Mouse (Mus musculus): ENCODE results near the gene Gdf10. TPM values are rescaled to one million over a fixed set of nuclear protein-coding genes. Genes with fewer than 3 reads are reported as not detected.

Gdf10 gene
- total RNA-seq (2021) (10 to 100 TPM; 11.2 to 24.6 TPM), polyA plus RNA-seq (2012; rRNA removed) (50.5 and 52.1 TPM in 2 replicates)
- long read RNA-seq, full-length matches to known transcripts: 29 of 31 reads
- long read RNA-seq, partial matches to known transcripts: 2 of 31 reads
- long read RNA-seq, other reads (novel, unspliced or antisense): 0 of 31 reads

DNA sequence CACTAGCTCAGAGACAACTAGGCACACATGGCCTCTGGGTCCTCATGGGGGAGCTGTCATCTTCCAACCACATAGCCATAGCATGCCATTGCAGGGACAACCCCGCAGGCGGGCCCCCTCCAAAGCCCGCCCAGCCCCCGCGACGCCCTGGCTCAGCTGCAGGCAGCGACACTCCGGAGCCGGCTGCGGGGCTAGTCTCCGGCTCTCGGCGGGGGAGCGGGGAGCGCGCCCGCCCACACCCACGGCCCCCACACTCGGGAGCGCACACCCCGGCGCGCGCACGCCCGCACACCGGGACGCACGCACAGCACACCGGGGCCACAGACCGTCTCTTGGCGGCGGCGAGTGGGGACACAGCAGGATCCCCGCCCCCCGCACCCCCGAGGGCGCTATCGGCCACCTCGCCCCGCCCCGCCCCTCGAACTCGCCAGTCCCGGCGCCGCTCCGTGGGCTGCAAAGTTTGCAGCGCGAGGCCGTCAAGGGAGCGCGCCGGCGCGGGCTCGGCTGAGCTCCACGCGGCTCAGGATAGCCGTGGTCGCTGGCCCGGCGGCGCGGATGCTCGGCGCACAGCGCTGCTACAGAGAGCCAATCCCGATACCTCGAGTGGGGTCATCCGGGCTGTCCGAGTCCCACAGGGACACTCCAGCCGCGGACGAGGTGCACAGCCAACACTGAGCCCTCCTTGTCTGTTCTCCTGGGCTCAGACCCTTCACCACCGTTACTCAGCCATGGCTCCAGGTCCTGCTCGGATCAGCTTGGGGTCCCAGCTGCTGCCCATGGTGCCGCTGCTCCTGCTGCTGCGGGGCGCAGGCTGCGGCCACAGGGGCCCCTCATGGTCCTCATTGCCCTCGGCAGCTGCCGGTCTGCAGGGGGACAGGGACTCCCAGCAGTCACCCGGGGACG is at the start of gene Gdf10:
Gene Gdf10, plus strand, starts transcription at position 420 of the 903 bp plus-strand sequence.
- peak; percentile 53 for DNase-seq

DNA sequence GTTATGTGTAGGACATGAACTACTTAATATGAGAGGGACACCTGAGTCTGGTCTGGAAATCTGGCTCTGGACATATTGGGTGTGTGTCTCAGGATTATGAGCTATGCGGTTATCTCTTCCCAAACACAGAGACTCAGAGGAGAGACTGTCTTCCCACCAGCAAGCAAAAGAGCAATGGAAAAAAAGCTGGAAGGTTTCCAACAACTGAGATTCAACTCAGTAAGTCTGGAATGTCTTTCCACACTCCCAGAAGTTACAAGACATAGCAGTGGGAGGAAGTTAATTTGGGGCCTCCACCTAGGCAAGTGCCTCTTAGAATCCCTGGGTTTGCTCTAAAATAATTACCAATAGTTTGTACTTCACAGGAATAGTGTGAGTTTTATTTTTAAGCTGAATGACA is 44.6 kb upstream of the Gdf10 start:
- DNase-seq: no peak

DNA sequence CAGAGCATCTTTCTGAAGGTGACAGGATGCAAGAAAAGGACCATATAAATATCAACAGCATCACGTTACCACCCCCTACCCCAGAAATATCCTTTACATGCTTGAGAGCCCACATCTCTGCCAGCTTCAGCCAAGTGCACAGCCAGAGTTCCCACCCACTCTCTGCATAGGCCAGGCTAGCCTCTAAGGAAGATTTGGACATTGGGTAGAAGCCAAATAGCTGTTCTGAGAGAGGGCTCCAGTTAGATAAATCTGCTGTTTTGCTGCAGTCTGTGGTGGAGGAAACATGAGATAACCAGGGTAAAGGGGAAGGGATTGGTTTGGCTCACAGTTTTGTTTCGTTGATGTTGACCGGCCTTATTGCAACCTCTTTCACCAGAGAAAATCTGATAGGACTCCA is 43.2 kb upstream of the Gdf10 start:
- no peak for DNase-seq

DNA sequence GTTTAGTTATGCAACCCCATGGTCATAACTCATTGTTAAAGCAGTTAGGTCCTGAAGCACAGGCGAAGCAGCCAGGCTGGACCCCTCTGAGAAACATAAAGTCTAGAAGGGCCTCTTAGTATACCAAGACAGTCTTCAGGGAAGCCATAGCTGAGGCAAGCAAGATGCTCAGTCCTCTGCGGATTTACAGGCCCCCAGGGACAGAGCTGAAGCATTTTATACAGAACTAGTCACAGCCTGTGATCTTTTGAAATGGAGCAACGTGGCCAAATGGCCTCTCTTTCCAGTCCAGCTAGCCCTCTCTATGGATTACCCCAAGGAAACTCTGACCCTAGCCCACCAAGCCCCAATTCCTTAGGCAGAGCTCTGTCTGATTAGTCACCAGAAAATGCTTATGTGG is 41.9 kb upstream of the Gdf10 start:
- no peak for DNase-seq

DNA sequence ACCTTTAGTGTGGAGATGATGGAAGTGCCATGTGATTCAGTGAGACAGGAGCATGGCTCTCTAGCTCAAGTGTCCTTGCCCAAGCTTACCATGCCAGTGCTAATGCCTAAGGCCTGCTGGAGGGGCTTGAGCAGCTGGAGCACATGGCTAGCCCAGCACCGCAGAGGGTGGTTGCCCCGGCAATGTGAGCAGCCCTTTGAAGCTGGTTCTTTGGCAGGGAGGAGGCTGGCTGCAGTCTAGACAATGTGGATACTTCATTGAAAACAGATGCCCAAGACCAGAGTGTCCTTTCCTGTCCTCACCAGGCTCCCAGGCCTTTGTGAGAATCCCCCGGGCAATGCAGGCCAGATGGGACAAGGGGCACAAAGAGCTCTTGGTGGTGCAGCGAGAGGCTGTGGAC is 40.3 kb upstream of the Gdf10 start:
- DNase-seq: no peak

DNA sequence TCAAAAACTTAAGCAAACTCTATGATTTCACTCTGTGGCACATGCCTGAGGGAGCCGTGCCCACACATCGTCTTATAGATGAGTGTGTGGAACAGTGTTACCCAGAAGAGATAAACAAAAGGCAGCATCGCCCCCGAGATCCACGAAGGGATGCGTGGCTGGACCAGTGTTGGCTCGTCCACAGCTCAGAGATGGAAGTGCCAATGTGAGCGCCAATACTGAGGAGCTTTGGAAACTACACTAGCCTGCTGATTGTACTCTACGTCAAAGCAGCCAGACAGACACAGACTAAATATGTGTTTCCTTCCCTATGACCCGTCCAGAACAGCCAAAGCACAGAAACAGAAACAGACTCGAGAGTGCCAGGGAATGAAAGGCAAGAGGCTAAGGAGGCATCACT is 37.9 kb upstream of the Gdf10 start:
- no peak for DNase-seq

DNA sequence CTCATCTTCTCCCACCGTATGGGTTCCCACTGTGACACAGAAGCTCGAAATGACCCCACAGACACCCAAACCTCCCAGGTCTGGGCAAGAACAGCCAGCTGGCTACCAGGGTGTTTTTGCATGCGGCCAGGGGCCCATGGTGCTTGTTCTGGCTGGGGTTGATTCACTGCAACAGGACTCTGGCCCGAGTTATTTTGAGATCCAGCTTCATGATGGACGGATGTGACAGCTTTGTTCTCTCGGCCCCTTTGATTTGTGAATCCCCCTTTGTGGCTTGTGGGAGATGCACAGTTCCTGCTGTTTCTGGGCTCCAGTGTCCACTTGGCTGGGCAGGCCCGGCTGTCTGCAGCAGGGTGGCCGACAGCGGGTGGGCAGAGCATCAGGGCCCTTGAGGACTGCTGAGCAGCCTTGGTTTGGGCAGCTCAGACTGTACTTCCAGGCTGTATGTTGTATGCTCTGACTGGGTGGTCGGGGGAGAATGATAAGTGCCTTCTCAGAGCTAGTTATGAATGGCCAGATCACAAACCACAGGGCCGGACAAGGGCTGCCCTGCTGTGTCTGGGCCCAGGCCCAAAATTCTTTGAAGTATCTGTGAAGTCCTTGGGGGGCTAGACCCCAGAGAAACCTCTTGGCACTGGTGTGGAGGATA is 34.9 kb upstream of the Gdf10 start:
- DNase-seq: no peak

DNA sequence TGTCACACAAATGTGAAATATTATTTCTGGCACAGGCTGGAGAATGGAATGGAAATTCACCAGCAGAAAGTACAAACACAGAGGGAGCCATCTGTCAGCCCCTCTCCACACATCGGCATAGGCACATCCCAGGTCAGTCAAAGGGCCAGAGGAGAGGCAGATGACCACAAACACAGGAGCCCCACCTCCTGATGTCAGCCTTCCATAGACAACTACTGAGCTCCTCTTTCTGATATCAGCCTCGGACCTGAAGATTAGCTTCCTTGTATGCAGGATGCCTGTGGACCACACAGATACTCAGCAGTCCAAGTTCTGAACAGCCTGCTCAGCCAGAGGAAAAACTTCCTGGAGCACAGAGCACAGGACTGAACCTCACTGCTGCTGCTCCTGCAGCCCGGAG is 33.4 kb upstream of the Gdf10 start:
- no peak for DNase-seq

DNA sequence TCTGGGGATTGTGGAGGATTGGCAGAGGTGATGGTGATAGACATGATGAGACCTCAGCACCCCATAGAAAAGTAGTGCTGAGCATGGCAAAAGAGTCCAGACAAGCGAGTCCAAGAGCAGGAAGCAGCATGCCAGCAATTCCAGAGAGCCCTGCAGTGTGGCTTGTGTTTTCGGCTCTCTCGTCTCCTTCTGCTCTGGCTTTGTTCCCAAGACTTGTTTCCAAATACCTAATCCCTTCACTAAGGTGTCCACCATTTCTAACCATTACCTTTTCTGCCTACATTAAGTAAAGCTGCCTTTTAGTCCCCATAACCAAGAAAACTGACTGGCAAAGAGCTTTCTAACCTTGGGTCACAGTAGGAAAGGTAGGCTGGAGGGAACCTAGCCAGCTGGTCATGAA is 31.9 kb upstream of the Gdf10 start:
- DNase-seq: no peak

DNA sequence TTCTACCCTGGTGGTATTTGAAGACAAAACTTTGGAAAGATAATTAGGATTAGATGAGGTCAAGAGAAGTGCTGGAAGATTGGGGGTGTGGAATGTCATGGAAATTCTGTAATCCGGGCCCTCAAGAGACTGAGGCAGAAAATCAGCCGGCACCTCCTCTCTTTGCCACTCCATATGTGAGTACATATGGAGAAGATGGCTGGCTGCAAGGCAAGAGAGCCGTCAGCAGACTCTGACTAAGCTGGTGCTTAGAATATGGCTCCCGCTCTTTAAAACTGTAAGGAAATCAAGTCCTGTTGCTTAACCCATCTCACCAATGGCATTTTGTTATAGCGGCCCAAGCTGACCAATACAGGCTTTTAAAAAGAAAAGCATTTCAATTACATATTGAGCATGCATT is 27.6 kb upstream of the Gdf10 start:
- DNase-seq: no peak

DNA sequence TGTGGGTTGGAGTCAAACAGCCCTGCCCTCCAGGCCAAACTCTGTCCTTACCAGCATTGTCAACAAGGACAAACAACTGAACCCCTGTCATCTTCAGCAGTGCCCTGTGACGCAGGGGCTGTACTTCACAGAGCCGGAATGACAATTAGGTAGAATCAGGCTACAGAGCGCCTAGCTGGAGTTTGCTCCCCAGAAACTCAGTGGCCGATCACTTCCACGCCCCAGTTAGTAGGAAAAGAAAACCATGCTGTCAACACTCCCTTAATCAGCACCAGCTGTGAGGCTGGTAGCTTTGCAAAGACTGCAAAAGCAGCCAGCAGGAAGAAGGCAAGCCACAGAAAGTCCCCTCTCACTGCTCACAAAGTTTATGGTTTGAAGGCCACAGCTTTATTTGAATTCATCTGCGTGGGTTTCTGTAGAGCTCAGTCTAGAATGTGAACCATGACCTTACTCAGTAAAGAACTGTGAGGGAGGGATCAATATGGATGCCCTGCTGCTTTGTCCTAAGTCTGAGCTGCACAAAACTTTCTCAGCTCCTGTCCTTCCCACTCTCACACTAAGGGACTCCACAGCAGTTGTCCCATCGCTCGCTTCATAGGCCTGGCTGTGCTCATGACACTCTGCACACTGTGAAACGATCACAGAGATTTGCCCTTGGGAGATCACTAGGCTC is 26.6 kb upstream of the Gdf10 start:
- DNase-seq: peak; percentile 28

DNA sequence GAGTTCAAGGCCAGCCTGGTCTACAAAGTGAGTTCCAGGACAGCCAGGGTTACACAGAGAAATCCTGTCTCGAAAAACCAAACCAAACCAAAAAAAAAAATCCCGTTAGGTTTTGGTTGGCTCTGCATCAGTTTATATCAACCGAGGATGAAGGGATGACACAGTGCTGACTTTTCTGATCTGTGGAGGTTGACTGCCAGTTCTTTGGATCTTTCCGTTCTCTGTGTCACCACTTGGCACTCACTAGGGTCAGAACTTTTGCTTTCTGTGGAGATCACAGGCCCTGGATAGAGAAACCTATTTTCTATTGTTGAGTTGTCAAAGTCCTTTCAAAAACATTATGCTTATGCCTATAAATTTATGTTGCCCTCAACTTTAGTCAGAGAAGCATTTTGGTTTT is 20.6 kb upstream of the Gdf10 start:
- DNase-seq: no peak

DNA sequence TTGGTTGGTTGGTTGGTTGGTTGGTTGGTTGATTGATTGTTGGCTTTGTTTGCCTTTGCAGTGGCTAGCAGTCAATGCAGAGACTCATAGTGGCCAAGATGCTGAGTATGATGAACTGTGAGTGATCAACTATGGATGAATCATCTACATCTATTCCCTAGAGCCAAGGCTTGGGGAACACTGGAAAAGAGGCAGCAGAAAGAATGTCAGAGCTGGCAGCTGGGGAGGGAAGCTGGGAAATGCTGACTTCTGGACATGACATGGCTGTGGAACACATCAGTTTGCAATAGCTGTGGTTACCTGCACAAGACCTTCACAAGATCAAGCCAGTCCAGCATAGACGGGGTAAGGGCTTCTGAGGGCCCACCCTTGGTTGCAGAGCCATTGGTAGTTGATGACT is 20.2 kb upstream of the Gdf10 start:
- DNase-seq: no peak

DNA sequence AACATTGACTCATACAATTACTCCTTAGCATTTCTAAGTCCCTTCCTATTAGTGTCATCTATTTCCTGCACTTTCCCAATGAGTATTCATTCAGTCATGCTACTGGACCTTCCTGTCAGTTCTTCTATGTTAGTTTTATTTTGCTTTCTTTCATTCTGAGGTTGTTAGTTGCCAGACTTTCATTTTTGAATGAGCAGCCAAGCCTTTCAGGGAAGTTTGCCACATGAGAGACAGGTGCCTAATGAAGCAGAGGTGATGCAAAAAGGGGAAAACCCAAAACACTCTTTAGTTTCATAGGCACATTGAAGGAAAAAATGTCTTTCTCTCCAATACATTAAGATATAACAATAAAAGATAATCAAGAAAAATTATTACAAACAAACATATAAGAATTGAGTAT is 18.5 kb upstream of the Gdf10 start:
- no peak for DNase-seq

DNA sequence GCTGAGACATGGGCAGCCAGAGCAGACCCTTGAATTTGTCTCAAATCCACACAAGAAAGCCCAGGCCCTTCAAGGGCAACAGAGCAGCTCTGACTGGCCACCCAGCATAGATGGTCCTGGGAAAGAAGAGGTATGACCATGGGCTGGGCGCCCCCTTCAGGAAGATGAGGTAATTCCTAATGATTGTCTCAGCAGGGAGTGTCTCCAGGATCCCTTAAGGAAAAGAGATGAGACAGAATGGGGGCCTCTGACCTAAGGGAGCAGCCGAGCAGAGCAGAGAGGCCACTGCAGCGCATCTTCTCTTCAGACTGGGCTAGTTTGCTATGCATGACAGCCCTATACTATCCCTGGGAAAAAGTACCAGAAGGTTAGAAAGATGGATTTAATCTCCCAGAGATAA is 9.7 kb upstream of the Gdf10 start:
- peak; percentile 68 for DNase-seq

DNA sequence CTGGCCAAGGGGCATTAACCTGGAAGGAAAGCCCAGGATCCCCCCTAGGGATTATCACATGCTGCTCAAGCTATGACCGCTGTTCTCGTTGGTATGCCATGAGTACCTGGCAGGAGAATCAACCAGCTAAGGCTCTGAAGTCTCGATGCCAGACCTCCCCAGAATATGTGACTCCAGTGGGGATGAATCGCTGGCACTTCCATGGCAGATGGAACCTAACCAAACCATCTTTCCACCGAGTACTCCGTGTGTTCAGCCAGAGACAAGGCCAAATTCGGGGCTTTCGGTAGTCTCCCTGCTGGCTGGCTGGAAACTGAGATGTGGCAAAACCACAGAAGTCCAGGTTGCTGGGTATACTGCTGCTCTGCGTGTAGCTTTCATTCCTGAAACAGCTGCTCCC is 9.2 kb upstream of the Gdf10 start:
- no peak for DNase-seq

DNA sequence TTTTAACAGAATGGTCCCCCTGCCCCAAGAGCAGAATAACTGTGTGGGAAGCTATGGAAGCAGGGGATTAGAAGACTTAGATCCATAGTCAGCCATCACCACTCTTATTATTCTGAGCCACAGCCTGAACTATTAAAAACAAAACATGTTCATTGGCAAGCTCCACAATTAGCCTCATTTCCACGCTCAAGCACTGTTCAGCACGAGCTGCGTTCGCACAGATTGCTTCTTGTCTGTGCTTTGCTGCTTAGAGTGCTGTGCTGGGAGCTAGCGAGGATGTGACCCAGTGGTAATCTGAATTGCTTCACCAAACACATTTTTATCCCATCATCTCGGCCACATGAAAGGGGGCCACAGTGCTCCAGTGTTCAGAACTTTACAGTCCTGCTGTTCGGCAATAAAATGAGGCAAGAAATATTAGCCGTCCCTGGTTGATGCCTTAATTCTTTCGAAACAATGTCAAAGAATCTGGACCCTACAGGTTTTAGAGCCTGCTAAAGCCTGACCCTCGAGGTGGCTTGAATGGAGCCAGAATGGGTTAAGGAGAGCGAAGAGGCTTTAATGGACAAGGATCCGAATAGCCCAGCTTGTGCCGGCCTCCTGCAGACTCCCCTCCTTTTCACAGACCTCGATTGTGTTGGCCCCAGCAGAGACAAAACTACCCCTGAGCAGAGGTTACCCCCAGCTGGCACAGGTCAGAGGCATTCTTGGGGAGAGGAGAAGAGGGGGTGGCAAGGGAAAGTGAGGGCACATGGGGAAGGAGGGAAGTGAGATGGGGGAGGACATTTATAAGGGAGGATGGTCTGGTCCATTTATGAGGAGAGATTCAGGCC is 2.4 kb upstream of the Gdf10 start:
- no peak for DNase-seq

DNA sequence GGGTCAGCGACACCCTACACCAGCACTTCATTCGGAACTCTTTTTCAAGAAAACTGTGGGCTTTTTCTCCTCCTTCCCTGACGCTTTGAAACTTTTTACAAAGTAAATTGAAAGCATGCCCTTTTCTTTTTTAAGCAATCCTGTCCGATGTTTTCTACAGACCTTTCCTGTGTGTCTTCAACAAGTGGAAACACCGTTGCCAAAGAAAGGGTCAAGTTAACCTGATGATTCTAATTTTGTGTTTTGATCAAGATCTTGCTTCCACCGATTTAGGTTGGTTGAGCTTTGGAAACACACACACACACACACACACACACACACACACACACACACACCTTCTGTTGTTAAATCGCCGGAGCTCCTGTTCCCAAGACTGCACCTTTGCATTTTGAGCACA is 618 bp upstream of the Gdf10 start:
- DNase-seq: no peak

DNA sequence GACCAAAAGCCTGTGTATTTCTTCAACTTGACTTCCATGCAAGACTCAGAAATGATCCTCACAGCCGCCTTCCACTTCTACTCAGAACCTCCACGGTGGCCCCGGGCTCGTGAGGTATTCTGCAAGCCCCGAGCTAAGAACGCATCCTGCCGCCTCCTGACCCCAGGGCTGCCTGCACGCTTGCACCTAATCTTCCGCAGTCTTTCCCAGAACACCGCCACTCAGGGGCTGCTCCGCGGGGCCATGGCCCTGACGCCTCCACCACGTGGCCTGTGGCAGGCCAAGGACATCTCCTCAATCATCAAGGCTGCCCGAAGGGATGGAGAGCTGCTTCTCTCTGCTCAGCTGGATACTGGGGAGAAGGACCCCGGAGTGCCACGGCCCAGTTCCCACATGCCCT is 8.5 kb downstream of the Gdf10 start:
- DNase-seq: peak; percentile 35

DNA sequence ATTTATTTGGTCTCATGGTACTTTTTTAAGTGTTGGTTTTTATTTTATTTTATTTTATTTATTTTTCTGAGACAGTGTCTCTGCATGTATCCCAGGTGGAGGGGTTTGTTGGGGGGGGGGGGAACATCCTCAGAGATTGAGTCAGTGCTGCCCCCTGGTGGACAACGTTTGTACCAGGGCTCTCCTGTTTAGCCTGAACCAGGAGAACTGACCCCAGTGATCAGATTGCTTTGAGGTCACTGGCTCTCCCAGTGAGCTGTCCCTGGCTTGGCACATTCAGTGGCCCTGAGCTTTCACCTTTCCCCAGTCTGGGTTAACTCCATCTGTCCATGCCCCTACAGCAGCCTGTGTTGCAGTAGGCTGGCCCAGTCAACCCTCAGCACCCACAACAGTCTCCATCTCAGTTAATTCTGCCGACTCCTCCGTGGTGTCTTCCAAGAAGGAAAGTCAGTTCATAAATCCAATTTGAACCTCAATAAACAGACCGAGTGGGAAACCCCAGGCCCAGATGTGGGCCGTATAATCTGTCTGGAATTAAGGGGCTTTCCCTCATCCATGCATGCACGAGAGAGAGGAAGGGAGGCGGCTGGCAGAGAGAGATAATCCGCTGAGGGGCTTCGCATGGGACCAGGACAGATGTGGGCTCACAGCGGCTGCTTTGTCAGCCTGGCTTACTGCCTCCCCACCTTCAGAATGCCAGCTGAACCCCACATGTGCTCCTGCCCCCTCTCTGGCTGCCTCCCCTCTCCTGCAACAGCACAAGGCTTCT is 9.7 kb downstream of the Gdf10 start:
- peak; percentile 65 for DNase-seq

DNA sequence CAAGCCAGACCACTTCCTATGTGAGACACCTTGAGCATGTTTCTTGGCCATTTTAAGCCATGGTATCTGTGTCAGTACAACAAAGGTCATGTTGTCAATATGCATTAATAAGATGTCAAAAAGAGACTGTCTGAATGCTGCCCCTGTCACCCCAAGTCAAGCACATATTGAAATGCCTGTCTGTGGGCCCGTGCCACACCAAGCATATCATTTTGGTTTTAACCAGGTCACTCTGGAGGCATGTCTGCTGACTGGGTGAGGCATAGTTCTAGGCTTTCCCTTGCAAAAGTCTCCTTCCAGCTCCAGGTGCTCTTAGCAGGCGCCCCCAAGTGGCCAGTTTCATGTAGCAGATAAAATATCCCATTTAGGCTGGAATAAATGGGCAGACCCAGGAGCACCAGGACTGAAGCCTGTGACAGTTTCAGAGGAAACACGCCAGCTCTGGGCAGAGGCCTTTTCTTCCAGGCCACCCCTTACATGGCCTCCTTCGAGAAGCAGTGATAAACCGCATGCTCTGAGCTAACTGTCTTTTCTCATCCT is 10.5 kb downstream of the Gdf10 start:
- DNase-seq: peak; percentile 53
